Mouse (Mus musculus) ES-Bruce4 (cell line): ENCODE data around the gene Mgst2. TPM values are rescaled to one million over a fixed set of nuclear protein-coding genes. Genes with fewer than 3 reads are reported as not detected.

Experiments used
- H3K27ac ChIP-seq: 2 replicates; pipeline ENCODE4 v1.5.1; 2012; ENCODE audit warnings: low read length, inconsistent platforms; ENCODE audit not compliant: insufficient read depth
- H3K27me3 ChIP-seq: 2 replicates; pipeline ENCODE4 v1.6.1; 2012; ENCODE audit warnings: mild to moderate bottlenecking, low read length, inconsistent platforms; ENCODE audit not compliant: control insufficient read depth, poor library complexity, insufficient read depth, severe bottlenecking
- H3K36me3 ChIP-seq: 2 replicates; pipeline ENCODE4 v1.6.1; 2012; ENCODE audit warnings: inconsistent platforms, mild to moderate bottlenecking, low read length, moderate library complexity; ENCODE audit not compliant: control insufficient read depth, poor library complexity, insufficient read depth, severe bottlenecking
- H3K4me1 ChIP-seq: one replicate; pipeline ENCODE4 v1.8.1; 2011; ENCODE audit warnings: low read length; ENCODE audit not compliant: control insufficient read depth, insufficient read depth
- H3K4me3 ChIP-seq: 2 replicates; pipeline ENCODE4 v1.5.1; 2011; ENCODE audit warnings: low read depth, mild to moderate bottlenecking, low read length
- H3K9ac ChIP-seq: 2 replicates; pipeline ENCODE4 v1.6.1; 2012; ENCODE audit warnings: low read depth, mild to moderate bottlenecking, inconsistent platforms; ENCODE audit not compliant: poor library complexity, severe bottlenecking
- H3K9me3 ChIP-seq: replicated peaks from 2 replicates; pipeline ENCODE4 v1.6.1; 2012; ENCODE audit warnings: mild to moderate bottlenecking, low read length, inconsistent platforms; ENCODE audit not compliant: control insufficient read depth, poor library complexity, insufficient read depth, severe bottlenecking
- CTCF ChIP-seq: IDR thresholded peaks from one replicate; pipeline ENCODE4 v1.8.1; 2011; ENCODE audit warnings: low read depth, low read length
- EP300 ChIP-seq: IDR thresholded peaks from 2 replicates; pipeline ENCODE4 v1.6.1; 2011; ENCODE audit warnings: low read depth, low read length; ENCODE audit not compliant: insufficient read depth
- POLR2A ChIP-seq: IDR thresholded peaks from one replicate; pipeline ENCODE4 v1.8.1; 2011; ENCODE audit warnings: low read length; ENCODE audit not compliant: insufficient read depth
- polyA plus RNA-seq: library from polyadenylated mRNA; stranded (reverse); fragments of >200 nt; gene quantifications from 2 replicates; pipeline ENCODE4 v1.2.4, GENCODE M21; 2011; ENCODE audit warnings: low read depth; ENCODE audit not compliant: missing spikeins, insufficient read depth, insufficient read length

The Mgst2 gene
- polyA plus RNA-seq, 1 experiment = 1.3 TPM

DNA sequence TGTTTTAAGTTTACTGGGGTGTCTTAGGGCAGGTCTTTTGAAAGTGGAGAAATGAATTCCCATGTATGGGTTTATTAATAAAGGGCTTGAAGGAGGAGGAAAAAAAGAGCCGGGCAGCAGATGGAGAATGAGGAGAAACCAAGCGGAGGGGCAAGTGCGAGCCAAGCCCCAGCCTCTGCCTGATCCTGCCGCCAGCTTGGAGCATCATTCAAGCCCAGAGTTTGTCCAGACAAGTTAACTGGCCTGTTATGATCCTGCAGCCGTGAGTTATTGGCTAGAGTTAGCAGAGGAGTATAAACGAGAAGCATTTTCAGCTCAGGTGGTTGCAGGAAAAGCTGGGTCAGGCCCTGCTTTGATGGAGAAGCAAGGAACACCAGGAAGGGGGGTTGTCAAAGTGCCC lies 26.2 kb downstream of the Mgst2 start:
- Histone ChIP-seq H3K27me3 (no peaks in the 10 kb centered on the region), H3K36me3 (no peaks in the 10 kb centered on the region), H3K4me3 (no peak overlapping the region), H3K27ac (no peak overlapping the region), H3K9ac (no peak overlapping the region), H3K9me3 (no peaks in the 10 kb centered on the region), H3K4me1 (no peaks in the 10 kb centered on the region)
- TF ChIP-seq EP300 (no peak), CTCF (no peak), POLR2A (no peak)

DNA sequence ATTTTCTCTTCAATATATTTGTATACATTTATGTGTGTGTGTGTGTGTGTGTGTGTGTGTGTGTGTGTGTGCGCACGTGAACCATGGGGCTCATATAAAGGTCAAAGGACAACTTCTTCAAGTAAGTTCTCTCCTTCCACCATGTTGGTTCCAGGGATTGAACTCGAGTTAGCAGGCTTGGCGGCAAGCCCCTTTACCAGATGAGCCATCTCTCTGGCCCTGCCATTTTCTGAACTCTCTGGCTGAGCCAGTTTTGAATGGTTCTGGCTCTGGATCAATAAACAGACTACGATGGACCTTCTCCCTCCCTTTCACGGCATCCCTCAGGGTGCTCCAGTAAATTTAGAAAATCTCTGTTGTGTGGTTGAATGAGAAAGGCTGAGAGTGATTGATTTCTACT lies 26.6 kb downstream of the Mgst2 start:
- H3K9me3 ChIP-seq = no peaks in the 10 kb centered on the region

DNA sequence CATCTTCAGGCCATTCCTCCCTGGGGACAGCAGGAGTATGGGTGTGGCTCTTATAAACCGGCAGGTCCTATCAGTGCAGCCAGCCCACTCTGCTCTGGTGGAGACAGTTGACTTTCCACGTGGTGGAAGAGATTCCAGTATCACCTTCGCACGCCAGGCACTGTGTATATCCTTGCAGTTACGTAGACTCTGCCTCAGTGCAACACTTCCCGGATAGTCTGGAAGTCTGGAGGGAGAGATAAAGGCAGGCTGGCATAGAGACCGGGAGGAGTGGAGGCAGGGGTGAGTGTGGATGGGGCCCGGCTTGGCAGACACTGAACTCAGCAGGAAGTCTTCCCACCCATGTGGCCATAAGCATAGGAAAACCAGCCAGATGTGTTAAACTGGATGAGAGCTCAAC lies 28.6 kb downstream of the Mgst2 start:
- no peak overlapping the region for H3K4me3 ChIP-seq
- TF ChIP-seq EP300 (no peak), POLR2A (no peak), CTCF (no peak)
- no peak overlapping the region for H3K27ac ChIP-seq
- H3K9me3 ChIP-seq = no peaks in the 10 kb centered on the region
- no peaks in the 10 kb centered on the region for H3K27me3 ChIP-seq
- no peak overlapping the region for H3K9ac ChIP-seq
- H3K4me1 ChIP-seq = peaks cover 3% of the 10 kb centered on the region
- H3K36me3 ChIP-seq = no peaks in the 10 kb centered on the region

More for the DNA sequence above, 26.6 kb downstream of the Mgst2 start:
- H3K4me3 ChIP-seq = no peak overlapping the region
- H3K4me1 ChIP-seq = no peaks in the 10 kb centered on the region
- H3K9ac ChIP-seq = no peak overlapping the region
- no peak overlapping the region for H3K27ac ChIP-seq
- H3K27me3 ChIP-seq = no peaks in the 10 kb centered on the region
- H3K36me3 ChIP-seq = no peaks in the 10 kb centered on the region
- TF ChIP-seq EP300 = no peak
- TF ChIP-seq POLR2A = no peak
- no peak for TF ChIP-seq CTCF

DNA sequence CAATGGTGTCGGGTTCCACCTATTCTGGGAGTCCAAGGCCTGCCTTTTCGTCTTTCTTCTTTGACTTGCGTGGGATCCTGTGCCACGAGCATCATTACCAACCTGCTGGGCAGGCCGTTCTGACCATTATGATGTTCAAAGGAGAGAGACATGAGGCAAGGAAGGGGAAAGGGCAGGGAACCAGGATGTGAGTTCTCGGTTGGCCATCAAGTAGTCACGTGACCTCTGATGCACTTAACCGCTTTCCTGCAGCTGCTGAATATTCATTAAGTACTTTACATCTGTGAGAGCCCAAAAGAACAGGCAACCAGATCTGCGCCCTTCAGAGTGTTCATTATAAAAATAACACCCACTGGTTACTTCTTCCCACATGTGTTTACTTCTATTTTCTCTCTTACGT lies 33.0 kb downstream of the Mgst2 start:
- no peak overlapping the region for H3K27ac ChIP-seq
- TF ChIP-seq EP300 (no peak), POLR2A (no peak), CTCF (no peak)
- no peaks in the 10 kb centered on the region for H3K27me3 ChIP-seq
- H3K9ac ChIP-seq = no peak overlapping the region
- no peaks in the 10 kb centered on the region for H3K36me3 ChIP-seq
- H3K9me3 ChIP-seq = no peaks in the 10 kb centered on the region
- peaks cover 3% of the 10 kb centered on the region for H3K4me1 ChIP-seq
- H3K4me3 ChIP-seq = no peak overlapping the region

DNA sequence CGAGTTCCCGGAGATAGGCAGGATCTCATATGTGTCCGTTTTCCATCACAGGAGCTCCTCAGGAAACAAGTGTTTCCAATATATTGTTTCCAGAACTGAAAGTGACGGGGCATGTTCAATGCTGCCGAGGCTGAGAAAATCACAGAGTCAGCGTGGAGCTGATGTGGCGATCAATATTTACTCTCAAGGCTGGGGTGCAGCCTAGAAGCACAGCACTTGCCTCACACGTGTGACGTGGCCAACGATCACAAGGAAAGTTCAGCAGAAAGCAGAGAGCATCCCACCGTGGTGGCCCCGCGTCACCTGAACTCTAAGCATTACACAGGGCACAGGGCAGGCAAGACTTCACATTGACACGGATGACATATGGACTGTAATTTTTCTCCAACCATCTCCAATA lies 34.4 kb downstream of the Mgst2 start:
- no peaks in the 10 kb centered on the region for H3K36me3 ChIP-seq
- H3K27me3 ChIP-seq = no peaks in the 10 kb centered on the region; the same call in 1 of the 2 replicates
- no peak overlapping the region for H3K27ac ChIP-seq
- TF ChIP-seq EP300 (no peak), CTCF (no peak), POLR2A (no peak)
- H3K9me3 ChIP-seq = no peaks in the 10 kb centered on the region
- H3K4me3 ChIP-seq = no peak overlapping the region
- H3K9ac ChIP-seq = no peak overlapping the region
- H3K4me1 ChIP-seq = peaks cover 3% of the 10 kb centered on the region

DNA sequence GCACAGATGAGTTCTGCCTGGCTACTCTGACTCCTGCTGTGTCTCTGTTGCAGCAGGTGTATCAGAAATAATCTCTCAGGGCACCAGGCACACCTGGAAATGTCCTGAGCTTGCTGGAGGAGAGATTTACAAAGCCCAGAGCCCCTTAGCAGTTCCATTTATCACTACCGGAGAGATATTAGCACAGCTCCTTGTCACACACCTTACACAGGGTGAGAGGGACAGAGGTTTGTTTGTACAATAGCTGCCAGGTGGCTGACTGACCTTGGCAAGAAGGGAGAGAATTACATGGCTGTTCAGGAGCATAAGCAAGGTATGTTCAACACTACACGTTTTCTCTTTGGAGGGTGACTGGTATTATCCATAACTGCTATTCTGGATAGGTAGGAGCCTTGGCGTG lies 35.6 kb downstream of the Mgst2 start:
- Histone ChIP-seq H3K27me3 (no peaks in the 10 kb centered on the region; the same call in 1 of the 2 replicates), H3K36me3 (no peaks in the 10 kb centered on the region), H3K9me3 (no peaks in the 10 kb centered on the region), H3K9ac (no peak overlapping the region), H3K27ac (no peak overlapping the region), H3K4me1 (peaks cover 3% of the 10 kb centered on the region), H3K4me3 (no peak overlapping the region)
- TF ChIP-seq POLR2A (no peak), CTCF (no peak), EP300 (no peak)
